Mouse (Mus musculus) hindbrain, embryonic 16.5 days (tissue): ENCODE results near the gene Rpl6. TPM values are rescaled to one million over a fixed set of nuclear protein-coding genes. Genes with fewer than 3 reads are reported as not detected.
"Not testable (repeated sequence)": the region's sequence is repeated elsewhere in the genome, so short reads cannot be mapped to it uniquely, and the experiment has no call there.

ENCODE experiments used
- ATAC-seq: fragments of 200-750 bp; cut with Nextera tagmentation; 2 replicates; pipeline ENCODE4 v1.8.0; 2017; ENCODE audit warnings: moderate TSS enrichment, moderate library complexity
- H3K27ac ChIP-seq: fragments of 300-500 bp; sonication (generic); 2 replicates; pipeline ENCODE4 v1.5.1; 2014; ENCODE audit warnings: low read depth, mild to moderate bottlenecking, control low read depth, low read length, moderate library complexity
- H3K27me3 ChIP-seq: fragments of 300-500 bp; sonication (generic); replicated peaks from 2 replicates; pipeline ENCODE4 v1.6.1; 2014; ENCODE audit warnings: low read length; ENCODE audit not compliant: control insufficient read depth, insufficient read depth
- H3K36me3 ChIP-seq: fragments of 300-500 bp; sonication (generic); 2 replicates; pipeline ENCODE4 v1.6.1; 2014; ENCODE audit warnings: mild to moderate bottlenecking, low read length, moderate library complexity, mixed read lengths; ENCODE audit not compliant: control insufficient read depth, insufficient read depth
- H3K4me1 ChIP-seq: fragments of 300-500 bp; sonication (generic); 2 replicates; pipeline ENCODE4 v1.6.1; 2014; ENCODE audit warnings: low read depth, low read length; ENCODE audit not compliant: control insufficient read depth, insufficient read depth
- H3K4me2 ChIP-seq: fragments of 300-500 bp; sonication (generic); 2 replicates; pipeline ENCODE4 v1.6.1; 2014; ENCODE audit warnings: mild to moderate bottlenecking, low read length, control low read depth, moderate library complexity
- H3K4me3 ChIP-seq: fragments of 300-500 bp; sonication (generic); 2 replicates; pipeline ENCODE4 v1.5.1; 2014; ENCODE audit warnings: mild to moderate bottlenecking, low read length, control low read depth, moderate library complexity
- H3K9ac ChIP-seq: fragments of 300-500 bp; sonication (generic); 2 replicates; pipeline ENCODE4 v1.6.1; 2014; ENCODE audit warnings: low read depth, mild to moderate bottlenecking, control low read depth, low read length, moderate library complexity
- H3K9me3 ChIP-seq: fragments of 300-500 bp; sonication (generic); 2 replicates; pipeline ENCODE4 v1.6.1; 2014; ENCODE audit warnings: mild to moderate bottlenecking, low read length, moderate library complexity; ENCODE audit not compliant: control insufficient read depth
- WGBS: fragments of 180-500 bp; shearing (Covaris S2); extraction: QIAGEN DNeasy Blood & Tissue Kit; methylation state at CpG from one replicate; pipeline ENCODE4 v1.1.7; 2014; 5-methylcytosine and 5-hydroxymethylcytosine counted together
- polyA plus RNA-seq: library from polyadenylated mRNA; unstranded; fragments of >200 nt; fragmentation: Nextera tagmentation; extraction: Ambion mirVana; gene quantifications from 2 replicates; pipeline ENCODE4 v1.2.1, GENCODE M21; 2015

Gene Rpl6
- polyA plus RNA-seq, 1 experiment from 2014 or later: 318 TPM

DNA sequence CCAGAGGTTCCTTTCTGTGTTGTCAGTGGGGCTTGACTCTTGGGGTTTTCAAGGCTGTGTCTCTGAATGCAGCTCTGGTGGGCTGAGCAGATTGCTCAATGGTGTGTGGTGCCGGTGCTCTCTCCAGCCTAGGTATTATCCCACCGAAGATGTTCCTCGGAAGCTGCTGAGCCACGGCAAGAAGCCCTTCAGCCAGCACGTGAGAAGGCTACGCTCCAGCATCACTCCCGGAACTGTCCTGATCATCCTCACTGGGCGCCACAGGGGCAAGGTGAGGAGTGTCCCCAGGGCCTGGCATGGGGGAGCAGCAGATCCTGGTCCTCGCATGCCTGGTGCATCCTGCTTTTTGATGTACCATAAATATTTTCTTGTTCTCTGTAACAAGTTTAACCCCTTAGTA lies 2.3 kb downstream of the Rpl6 start:
- Histone ChIP-seq H3K9ac (no peak overlapping the region), H3K4me1 (peaks cover 11% of the 10 kb centered on the region), H3K4me2 (no peak overlapping the region), H3K27ac (no peak overlapping the region), H3K4me3 (no peak overlapping the region), H3K9me3 (no peaks in the 10 kb centered on the region), H3K27me3 (no peaks in the 10 kb centered on the region), H3K36me3 (peaks cover 27% of the 10 kb centered on the region)
- ATAC-seq: no peak
- WGBS: 85% methylated on average over 9 of the region's 9 CpGs

- H3K27ac ChIP-seq: no peak overlapping the region
- peaks cover 11% of the 10 kb centered on the region for H3K4me1 ChIP-seq
- ATAC-seq: no peak
- H3K36me3 ChIP-seq: peaks cover 31% of the 10 kb centered on the region
- H3K9me3 ChIP-seq: no peaks in the 10 kb centered on the region
- no peaks in the 10 kb centered on the region for H3K27me3 ChIP-seq
- H3K9ac ChIP-seq: no peak overlapping the region
- no peak overlapping the region for H3K4me2 ChIP-seq
- 82% methylated on average over 3 of the region's 3 CpGs for WGBS
- no peak overlapping the region for H3K4me3 ChIP-seq
Measured at GRCm38 (mm10) chr5:121206984-121207383, 2.7 kb downstream of the Rpl6 start.

- H3K27ac ChIP-seq: no peak overlapping the region
- no peaks in the 10 kb centered on the region for H3K27me3 ChIP-seq
- no peaks in the 10 kb centered on the region for H3K9me3 ChIP-seq
- no peak overlapping the region for H3K4me2 ChIP-seq
- no peak for ATAC-seq
- H3K4me3 ChIP-seq: no peak overlapping the region
- H3K4me1 ChIP-seq: peaks cover 11% of the 10 kb centered on the region
- WGBS: 89% methylated on average over 9 of the region's 9 CpGs
- H3K9ac ChIP-seq: no peak overlapping the region
- peaks cover 36% of the 10 kb centered on the region for H3K36me3 ChIP-seq
Measured at GRCm38 (mm10) chr5:121209755-121210600, 5.7 kb downstream of the Rpl6 start.

- no peak overlapping the region for H3K4me2 ChIP-seq
- peaks cover 8% of the 10 kb centered on the region for H3K4me1 ChIP-seq
- H3K27me3 ChIP-seq: no peaks in the 10 kb centered on the region
- no peak overlapping the region for H3K9ac ChIP-seq
- no peak overlapping the region for H3K27ac ChIP-seq
- peaks cover 36% of the 10 kb centered on the region for H3K36me3 ChIP-seq
- H3K9me3 ChIP-seq: no peaks in the 10 kb centered on the region
- H3K4me3 ChIP-seq: no peak overlapping the region
- no peak for ATAC-seq
- WGBS: 100% methylated on average over 1 of the region's 1 CpGs
Measured at GRCm38 (mm10) chr5:121210601-121210924, 6.3 kb downstream of the Rpl6 start.

DNA sequence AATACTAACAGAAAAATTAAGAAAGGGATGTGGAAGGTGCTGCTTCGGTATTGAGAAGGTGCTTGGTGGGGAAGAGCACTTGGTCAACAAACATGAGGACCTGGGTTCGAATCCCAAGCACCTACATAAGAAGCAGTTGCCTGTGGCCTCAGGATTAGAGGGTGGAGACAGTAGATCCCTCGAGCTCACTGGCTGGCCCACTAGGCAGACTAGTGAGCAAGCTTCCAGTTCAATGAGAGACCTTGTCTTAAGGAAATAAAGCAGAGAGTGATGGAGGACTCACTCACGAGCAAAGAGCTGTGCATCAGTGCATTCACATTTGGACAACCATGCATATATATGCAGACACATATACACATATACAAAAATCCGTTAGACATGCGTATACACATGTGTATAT lies 7.8 kb downstream of the Rpl6 start:
- no peak overlapping the region for H3K9ac ChIP-seq
- H3K9me3 ChIP-seq: no peaks in the 10 kb centered on the region
- WGBS: 92% methylated on average over 6 of the region's 6 CpGs
- no peak overlapping the region for H3K4me3 ChIP-seq
- no peak for ATAC-seq
- H3K4me1 ChIP-seq: no peaks in the 10 kb centered on the region
- no peak overlapping the region for H3K4me2 ChIP-seq
- no peaks in the 10 kb centered on the region for H3K27me3 ChIP-seq
- peaks cover 30% of the 10 kb centered on the region for H3K36me3 ChIP-seq
- no peak overlapping the region for H3K27ac ChIP-seq

- H3K4me2 ChIP-seq: no peak overlapping the region
- whole genome bisulfite sequencing: 66% methylated on average over 7 of the region's 7 CpGs
- no peak overlapping the region for H3K27ac ChIP-seq
- no peak for ATAC-seq
- H3K4me3 ChIP-seq: no peak overlapping the region
- no peaks in the 10 kb centered on the region; the same call in 1 of the 2 replicates for H3K4me1 ChIP-seq
- H3K9ac ChIP-seq: no peak overlapping the region
- peaks cover 22% of the 10 kb centered on the region for H3K36me3 ChIP-seq
- H3K9me3 ChIP-seq: no peaks in the 10 kb centered on the region
- no peaks in the 10 kb centered on the region for H3K27me3 ChIP-seq
Measured at GRCm38 (mm10) chr5:121214707-121215106, 10.4 kb downstream of the Rpl6 start.

- H3K36me3 ChIP-seq: peaks cover 18% of the 10 kb centered on the region
- H3K4me3 ChIP-seq: no peak overlapping the region
- H3K9me3 ChIP-seq: no peaks in the 10 kb centered on the region
- WGBS: 50% methylated on average over 13 of the region's 13 CpGs
- no peaks in the 10 kb centered on the region for H3K27me3 ChIP-seq
- H3K27ac ChIP-seq: no peak overlapping the region
- no peak for ATAC-seq
- no peak overlapping the region for H3K9ac ChIP-seq
- H3K4me1 ChIP-seq: no peaks in the 10 kb centered on the region; the same call in 1 of the 2 replicates
- H3K4me2 ChIP-seq: no peak overlapping the region
Measured at GRCm38 (mm10) chr5:121215380-121216125, 11.3 kb downstream of the Rpl6 start.

- H3K27ac ChIP-seq: no peak overlapping the region
- ATAC-seq: no peak
- no peaks in the 10 kb centered on the region for H3K27me3 ChIP-seq
Measured at GRCm38 (mm10) chr5:121216126-121216446, 11.8 kb downstream of the Rpl6 start.

GRCm38 (mm10) chr5:121216584-121217312 lies 12.5 kb downstream of the Rpl6 start:
- not testable (repeated sequence) for H3K36me3 ChIP-seq, H3K9me3 ChIP-seq, H3K4me2 ChIP-seq, H3K9ac ChIP-seq, H3K27me3 ChIP-seq, H3K4me1 ChIP-seq, H3K4me3 ChIP-seq, ATAC-seq, H3K27ac ChIP-seq
- 85% methylated on average over 9 of the region's 9 CpGs for WGBS

More at GRCm38 (mm10) chr5:121216126-121216446, 11.8 kb downstream of the Rpl6 start:
- Histone ChIP-seq H3K4me2 (no peak overlapping the region), H3K9ac (no peak overlapping the region), H3K4me3 (no peak overlapping the region), H3K9me3 (no peaks in the 10 kb centered on the region), H3K36me3 (peaks cover 14% of the 10 kb centered on the region), H3K4me1 (no peaks in the 10 kb centered on the region; the same call in 1 of the 2 replicates)
- 70% methylated on average over 12 of the region's 12 CpGs for WGBS
